Mouse (Mus musculus) ES-E14 (cell line): ENCODE results near the gene Cryaa. TPM values are rescaled to one million over a fixed set of nuclear protein-coding genes. Genes with fewer than 3 reads are reported as not detected.

Experiments
- DNase-seq: peaks from one replicate; pipeline ENCODE4 v3.0.0-alpha.2; 2013; ENCODE audit warnings: low read depth, low spot score
- H3K27ac ChIP-seq: 2 replicates; pipeline ENCODE4 v1.5.1; 2012; ENCODE audit warnings: low read depth, mild to moderate bottlenecking, low read length, moderate library complexity, mixed read lengths; ENCODE audit not compliant: poor library complexity, insufficient read depth, severe bottlenecking
- H3K36me3 ChIP-seq: 2 replicates; pipeline ENCODE4 v1.6.1; 2012; ENCODE audit warnings: mild to moderate bottlenecking, low read length, moderate library complexity, mixed read lengths; ENCODE audit not compliant: control insufficient read depth, poor library complexity, insufficient read depth, severe bottlenecking
- H3K4me1 ChIP-seq, 2 experiments: fragments of 150-350 bp in 1 of 2; sonication (generic) in 1 of 2; 2 replicates each; pipeline ENCODE4 v1.6.1; 2012; ENCODE audit warnings: low read length in 2 of 2, mild to moderate bottlenecking in 1 of 2, mixed read lengths in 1 of 2; ENCODE audit not compliant: control insufficient read depth in 2 of 2, insufficient read depth in 2 of 2, poor library complexity in 1 of 2
- H3K4me3 ChIP-seq, 2 experiments: fragments of 150-350 bp in 1 of 2; sonication (generic) in 1 of 2; 2 replicates each; pipeline ENCODE4 v1.5.1; 2012; ENCODE audit warnings: low read length in 2 of 2, low read depth in 1 of 2, mild to moderate bottlenecking in 1 of 2, mixed read lengths in 1 of 2; ENCODE audit not compliant: insufficient read depth in 1 of 2, poor library complexity in 1 of 2, severe bottlenecking in 1 of 2
- H3K9ac ChIP-seq: 2 replicates; pipeline ENCODE4 v1.6.1; 2012; ENCODE audit warnings: low read depth, mild to moderate bottlenecking, low read length, mixed read lengths; ENCODE audit not compliant: poor library complexity, insufficient read depth, severe bottlenecking
- H3K9me3 ChIP-seq: fragments of 150-350 bp; sonication (generic); 2 replicates; pipeline ENCODE4 v1.6.1; 2012; ENCODE audit warnings: low read depth, mild to moderate bottlenecking, low read length; ENCODE audit not compliant: control insufficient read depth, insufficient read depth
- CHD2 ChIP-seq: IDR thresholded peaks from 2 replicates; pipeline ENCODE4 v1.6.1; 2014; ENCODE audit warnings: mild to moderate bottlenecking, low read depth, low read length, inconsistent platforms
- HCFC1 ChIP-seq: IDR thresholded peaks from 2 replicates; pipeline ENCODE4 v1.6.1; 2012; ENCODE audit warnings: low read length, inconsistent platforms, borderline replicate concordance; ENCODE audit not compliant: insufficient read depth
- MAFK ChIP-seq: IDR thresholded peaks from 2 replicates; pipeline ENCODE4 v1.6.1; 2014; ENCODE audit warnings: mild to moderate bottlenecking, low read depth, low read length, inconsistent platforms; ENCODE audit not compliant: insufficient read depth
- ZC3H11A ChIP-seq: IDR thresholded peaks from 2 replicates; pipeline ENCODE4 v1.6.1; 2012; ENCODE audit warnings: low read depth, mild to moderate bottlenecking, inconsistent platforms, low read length, borderline replicate concordance
- ZNF384 ChIP-seq: IDR thresholded peaks from 2 replicates; pipeline ENCODE4 v1.6.1; 2012; ENCODE audit warnings: low read depth, low read length, inconsistent platforms
- in situ Hi-C, 2 experiments: fragments of 600-800 bp; cut with MboI; formaldehyde crosslinking; loops; one replicate each; pipeline ENCODE4 v1.15.1; 2025; ENCODE audit warnings: low sequenced_read_pairs in 2 of 2, inconsistent platforms in 1 of 2; ENCODE audit not compliant: unreplicated experiment in 2 of 2
- total RNA-seq: library from RNA; depleted of rRNA; stranded (reverse); fragments of 300-350 nt; gene quantifications from 2 replicates; pipeline ENCODE4 v1.2.3, GENCODE M21; 2012

Gene Cryaa
- total RNA-seq, 1 experiment: 0.36 TPM

DNA sequence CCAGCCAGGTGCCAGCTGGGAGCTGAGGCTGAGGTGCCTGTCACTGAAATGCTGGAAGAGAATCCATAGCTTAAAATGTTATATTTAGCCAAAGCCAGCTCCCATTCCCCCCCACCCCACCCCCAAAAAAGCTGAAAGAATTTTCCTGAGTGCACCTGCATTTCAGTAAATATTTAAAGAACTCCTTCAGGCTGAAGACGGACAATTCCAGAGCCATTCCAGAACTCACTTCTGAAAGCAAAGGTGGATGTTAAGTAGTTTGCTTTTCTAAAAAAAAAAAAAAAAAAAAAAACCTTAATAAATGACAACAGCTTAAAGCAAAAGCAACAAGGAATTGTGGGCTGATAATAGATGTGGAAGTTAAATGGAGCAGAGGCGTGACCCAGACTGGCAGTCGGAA is 36.5 kb downstream of the Cryaa start:
- no peak overlapping the region for H3K9ac ChIP-seq
- 0 out of 4 replicates have a peak, but pooled peaks cover 0 to 3% of the 10 kb centered on the region in 2 experiments for H3K4me1 ChIP-seq
- no peak overlapping the region for H3K4me3 ChIP-seq
- TF ChIP-seq ZC3H11A (no peak), HCFC1 (no peak), MAFK (no peak)
- no peak for DNase-seq
- H3K36me3 ChIP-seq: no peaks in the 10 kb centered on the region
- no peak overlapping the region for H3K27ac ChIP-seq
- in situ Hi-C loops: no loop called here
- H3K9me3 ChIP-seq: no peaks in the 10 kb centered on the region

DNA sequence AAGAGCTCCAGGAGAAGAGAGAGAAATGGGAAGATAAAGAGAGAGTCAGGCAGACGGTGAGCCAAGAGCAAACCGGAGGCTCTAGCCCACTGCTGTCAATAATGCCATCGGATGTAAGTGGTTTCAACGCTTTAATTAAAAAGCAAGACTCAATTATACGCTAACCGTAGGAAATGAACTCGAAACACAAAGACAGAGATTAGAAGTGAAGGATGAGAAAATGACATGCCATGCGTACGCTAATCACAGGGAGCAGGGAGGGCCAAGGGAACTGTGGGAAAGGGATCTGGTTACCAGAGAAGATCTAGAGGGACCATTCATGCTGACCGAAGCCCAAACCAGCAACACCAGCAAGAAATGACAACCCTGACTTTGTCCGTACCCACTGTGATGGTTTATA is 37.4 kb downstream of the Cryaa start:
- H3K9ac ChIP-seq: no peak overlapping the region
- in situ Hi-C loops: no loop called here
- no peaks in the 10 kb centered on the region for H3K4me1 ChIP-seq
- TF ChIP-seq HCFC1 (no peak), ZC3H11A (no peak), MAFK (no peak), ZNF384 (no peak), CHD2 (no peak)
- H3K4me3 ChIP-seq: no peak overlapping the region
- no peak for DNase-seq
- no peaks in the 10 kb centered on the region for H3K9me3 ChIP-seq
- H3K36me3 ChIP-seq: no peaks in the 10 kb centered on the region
- H3K27ac ChIP-seq: no peak overlapping the region

DNA sequence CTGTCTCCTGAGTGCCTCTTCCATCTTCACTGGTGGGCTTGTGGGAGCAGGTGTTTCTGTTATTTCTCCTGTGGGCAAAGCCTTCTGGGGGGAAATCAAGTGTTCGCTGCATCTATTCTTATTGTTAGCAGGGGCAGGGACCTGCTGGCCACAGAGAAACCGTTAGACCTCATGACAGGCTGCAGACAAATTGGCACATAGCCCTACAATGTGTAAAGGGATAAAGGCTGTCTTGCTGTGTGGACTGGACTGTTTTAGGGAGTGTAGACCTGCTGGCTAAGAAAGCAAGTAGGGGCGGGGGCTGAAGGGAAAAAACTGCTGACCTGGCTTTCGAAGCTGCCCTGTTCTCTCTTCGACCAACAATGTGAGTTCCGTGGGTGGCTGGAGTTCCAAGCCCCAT is 44.0 kb downstream of the Cryaa start:
- Histone ChIP-seq H3K36me3 (no peaks in the 10 kb centered on the region), H3K9me3 (no peaks in the 10 kb centered on the region), H3K27ac (no peak overlapping the region), H3K4me3 (no peak overlapping the region), H3K9ac (no peak overlapping the region), H3K4me1 (peaks cover 2 to 13% of the 10 kb centered on the region in 2 experiments; a peak in 1 of 4 replicates)
- no peak for DNase-seq
- in situ Hi-C loops: no loop called here
- TF ChIP-seq HCFC1: no peak
- TF ChIP-seq CHD2: no peak
- TF ChIP-seq MAFK: no peak
- TF ChIP-seq ZC3H11A: no peak
- TF ChIP-seq ZNF384: no peak

DNA sequence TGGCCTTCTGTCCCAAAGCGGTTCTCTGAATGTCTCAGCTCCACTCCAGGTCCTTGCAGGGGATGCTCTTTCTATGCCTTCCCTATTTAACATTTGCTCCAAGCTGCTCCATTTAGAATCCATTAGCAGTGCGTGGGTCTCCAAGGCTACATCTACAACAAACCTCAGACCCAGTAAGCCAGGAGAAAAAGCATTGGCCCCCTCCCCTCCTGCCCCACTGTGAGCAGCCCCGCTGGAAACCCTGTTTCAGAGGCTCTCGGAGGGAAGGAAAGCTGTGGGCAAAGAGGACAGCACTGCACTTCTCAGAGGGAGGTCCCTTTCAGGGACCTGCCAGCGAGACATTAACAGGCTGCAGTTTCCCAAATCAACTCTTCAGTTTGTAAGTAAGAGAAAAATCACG is 47.8 kb downstream of the Cryaa start:
- in situ Hi-C loops: no loop called here
- Histone ChIP-seq H3K36me3 (no peaks in the 10 kb centered on the region), H3K4me3 (no peak overlapping the region), H3K27ac (no peak overlapping the region), H3K9me3 (no peaks in the 10 kb centered on the region), H3K4me1 (peaks cover 2 to 21% of the 10 kb centered on the region in 2 experiments; a peak in 1 of 4 replicates), H3K9ac (no peak overlapping the region)
- TF ChIP-seq CHD2 (no peak), ZNF384 (no peak), HCFC1 (no peak), MAFK (no peak), ZC3H11A (no peak)
- no peak for DNase-seq

DNA sequence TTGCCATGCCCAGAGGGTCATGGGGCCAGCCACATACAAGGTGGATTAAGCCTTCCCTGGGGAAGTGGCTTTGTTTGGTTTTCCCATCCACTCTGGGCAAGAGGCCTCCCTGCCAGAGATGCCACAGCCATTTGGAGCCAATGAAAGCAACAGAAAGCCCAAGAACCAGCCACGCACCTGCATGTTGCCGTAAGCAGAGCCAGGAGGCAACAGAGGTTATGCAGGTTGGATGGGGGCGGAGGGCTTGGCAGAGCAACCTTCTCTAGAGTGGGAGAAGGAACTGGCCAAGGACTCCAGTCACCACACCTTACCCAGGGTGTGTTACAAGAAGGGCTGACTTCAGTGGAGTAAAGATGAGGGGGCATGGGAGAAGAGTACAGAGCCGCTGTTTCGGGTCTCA is 48.6 kb downstream of the Cryaa start:
- TF ChIP-seq CHD2: no peak
- no peak for TF ChIP-seq ZC3H11A
- TF ChIP-seq ZNF384: no peak
- no peak for TF ChIP-seq MAFK
- no peak for TF ChIP-seq HCFC1
- no peaks in the 10 kb centered on the region for H3K9me3 ChIP-seq
- peaks cover 2 to 21% of the 10 kb centered on the region in 2 experiments; a peak in 1 of 4 replicates for H3K4me1 ChIP-seq
- H3K27ac ChIP-seq: no peak overlapping the region
- DNase-seq: no peak
- in situ Hi-C loops: no loop called here
- no peak overlapping the region for H3K9ac ChIP-seq
- no peaks in the 10 kb centered on the region for H3K36me3 ChIP-seq
- H3K4me3 ChIP-seq: no peak overlapping the region
